Mouse (Mus musculus) ES-E14 (cell line): ENCODE measurements around the gene Foxred1.

Source experiments
- HCFC1 ChIP-seq: IDR thresholded peaks from 2 replicates; pipeline ENCODE4 v1.6.1; 2012; ENCODE audit warnings: low read length, inconsistent platforms, borderline replicate concordance; ENCODE audit not compliant: insufficient read depth
- MAFK ChIP-seq: IDR thresholded peaks from 2 replicates; pipeline ENCODE4 v1.6.1; 2014; ENCODE audit warnings: mild to moderate bottlenecking, low read depth, low read length, inconsistent platforms; ENCODE audit not compliant: insufficient read depth
- ZC3H11A ChIP-seq: IDR thresholded peaks from 2 replicates; pipeline ENCODE4 v1.6.1; 2012; ENCODE audit warnings: low read depth, mild to moderate bottlenecking, inconsistent platforms, low read length, borderline replicate concordance
- ZNF384 ChIP-seq: IDR thresholded peaks from 2 replicates; pipeline ENCODE4 v1.6.1; 2012; ENCODE audit warnings: low read depth, low read length, inconsistent platforms

GRCm38 (mm10) chr9:35188700-35189099 is 22.2 kb downstream of the Foxred1 start:
- TF ChIP-seq ZNF384 (no peak), MAFK (no peak), HCFC1 (no peak), ZC3H11A (no peak)
